Mouse (Mus musculus) T-helper 1 cell (primary cell): ENCODE measurements around the gene Kat8.
"Not testable (repeated sequence)": the region's sequence is repeated elsewhere in the genome, so short reads cannot be mapped to it uniquely, and the experiment has no call there.

Experiments used
- in situ Hi-C: fragments of 300-600 bp; cut with MboI, MseI; formaldehyde crosslinking; loops from one replicate; pipeline ENCODE4 v1.15.1; 2025; ENCODE audit warnings: high pct_unique_total_duplicates

The Kat8 gene

GRCm38 (mm10) chr7:127912190-127912871 is at the start of gene Kat8:
Gene Kat8, plus strand, starts transcription at chr7:127912516.
- in situ Hi-C loops: no loop called here

GRCm38 (mm10) chr7:127866434-127866833 is 45.9 kb upstream of the Kat8 start:
- in situ Hi-C loops: no loop called here

- in situ Hi-C loops: no loop called here
Observed at GRCm38 (mm10) chr7:127867641-127868040, 44.7 kb upstream of the Kat8 start.

GRCm38 (mm10) chr7:127869149-127869810 is 43.0 kb upstream of the Kat8 start:
- in situ Hi-C loops: no loop called here

- in situ Hi-C loops: no loop called here
Observed at GRCm38 (mm10) chr7:127870136-127870821, 42.0 kb upstream of the Kat8 start.

GRCm38 (mm10) chr7:127874812-127875626 is 37.3 kb upstream of the Kat8 start:
- in situ Hi-C loops: no loop called here

GRCm38 (mm10) chr7:127875627-127876001 is 36.7 kb upstream of the Kat8 start:
- in situ Hi-C loops: no loop called here

GRCm38 (mm10) chr7:127876041-127876466 is 36.3 kb upstream of the Kat8 start, which contains the start of gene Zfp646:
Gene Zfp646, plus strand, starts transcription at chr7:127876221.
- in situ Hi-C loops: no loop called here

- in situ Hi-C loops: no loop called here
Observed at GRCm38 (mm10) chr7:127876467-127877348, 35.6 kb upstream of the Kat8 start, which contains the start of gene Zfp668. Gene Zfp668, minus strand, starts transcription at chr7:127876828.

- in situ Hi-C loops: no loop called here
Observed at GRCm38 (mm10) chr7:127879301-127879700, 33.0 kb upstream of the Kat8 start.

GRCm38 (mm10) chr7:127880431-127880830 is 31.9 kb upstream of the Kat8 start:
- in situ Hi-C loops: no loop called here

GRCm38 (mm10) chr7:127885951-127886350 is 26.4 kb upstream of the Kat8 start:
- in situ Hi-C loops: no loop called here

GRCm38 (mm10) chr7:127886551-127886950 is 25.8 kb upstream of the Kat8 start:
- in situ Hi-C loops: no loop called here

- in situ Hi-C loops: no loop called here
Observed at GRCm38 (mm10) chr7:127887191-127887590, 25.1 kb upstream of the Kat8 start.

- in situ Hi-C loops: no loop called here
Observed at GRCm38 (mm10) chr7:127887781-127888180, 24.5 kb upstream of the Kat8 start.

GRCm38 (mm10) chr7:127888821-127889220 is 23.5 kb upstream of the Kat8 start:
- in situ Hi-C loops: no loop called here

GRCm38 (mm10) chr7:127890798-127891197 is 21.5 kb upstream of the Kat8 start, which contains the start of gene Prss53:
Gene Prss53, minus strand, starts transcription at chr7:127890970.
- in situ Hi-C loops: no loop called here

- in situ Hi-C loops: no loop called here
Observed at GRCm38 (mm10) chr7:127894480-127894879, 17.8 kb upstream of the Kat8 start.

- in situ Hi-C loops: no loop called here
Observed at GRCm38 (mm10) chr7:127895442-127895841, 16.9 kb upstream of the Kat8 start, which contains the start of the genes Gm21974 and Vkorc1. Gene Gm21974, minus strand, starts transcription at chr7:127895454. Gene Vkorc1, minus strand, starts transcription at chr7:127895617.

- in situ Hi-C loops: not testable (repeated sequence)
Observed at GRCm38 (mm10) chr7:127895891-127896290, 16.4 kb upstream of the Kat8 start.
